Mouse (Mus musculus): ENCODE data around the gene Als2cl.

DNA sequence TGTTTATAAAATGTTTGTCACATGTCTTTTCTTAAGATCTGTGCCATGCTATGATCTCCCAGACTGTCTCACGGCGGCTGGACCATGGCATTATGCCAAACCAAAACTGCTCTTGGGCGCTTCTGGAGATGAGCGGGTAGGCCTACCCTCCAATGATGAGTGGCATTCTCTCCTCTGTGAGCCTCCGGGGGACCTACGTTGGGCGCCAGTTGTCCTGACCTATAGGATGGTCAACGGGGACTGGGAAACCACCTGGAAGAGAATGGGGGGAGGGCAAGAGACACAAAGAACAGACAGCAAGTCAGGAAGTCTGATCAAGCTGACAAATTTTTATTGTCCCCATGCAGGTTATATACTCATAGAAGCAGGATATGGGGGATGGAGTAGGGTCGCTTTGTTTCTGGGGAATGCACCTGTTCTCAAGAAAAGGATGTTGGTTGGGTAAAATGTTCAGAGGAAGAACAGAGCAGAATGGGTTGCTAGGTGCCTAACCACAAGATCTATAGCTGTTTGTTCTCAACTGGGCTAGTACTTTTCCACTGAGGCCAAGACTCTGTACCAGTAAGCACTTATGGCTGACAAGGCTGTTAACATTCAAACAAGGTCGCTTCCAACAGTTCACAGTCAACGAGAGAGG is 27.6 kb downstream of the Als2cl start:
- TF ChIP-seq CTCF (IDR thresholded peaks at IDR 0.05; ENCODE audit: borderline replicate concordance, extremely low read depth, insufficient read depth, insufficient read length) (no peak), POLR2A (IDR thresholded peaks at IDR 0.05; ENCODE audit: borderline replicate concordance, extremely low read depth, insufficient read depth, insufficient read length, poor library complexity, severe bottlenecking) (no peak)

Data from brain, embryonic 14.5 days (tissue).